Mouse (Mus musculus) left cerebral cortex, adult 11 months (tissue): ENCODE data around the gene C130074G19Rik.

Source experiments
- DNase-seq: peaks from one replicate; pipeline ENCODE4 v3.0.0; 2022; ENCODE audit warnings: low spot score

The C130074G19Rik gene

DNA sequence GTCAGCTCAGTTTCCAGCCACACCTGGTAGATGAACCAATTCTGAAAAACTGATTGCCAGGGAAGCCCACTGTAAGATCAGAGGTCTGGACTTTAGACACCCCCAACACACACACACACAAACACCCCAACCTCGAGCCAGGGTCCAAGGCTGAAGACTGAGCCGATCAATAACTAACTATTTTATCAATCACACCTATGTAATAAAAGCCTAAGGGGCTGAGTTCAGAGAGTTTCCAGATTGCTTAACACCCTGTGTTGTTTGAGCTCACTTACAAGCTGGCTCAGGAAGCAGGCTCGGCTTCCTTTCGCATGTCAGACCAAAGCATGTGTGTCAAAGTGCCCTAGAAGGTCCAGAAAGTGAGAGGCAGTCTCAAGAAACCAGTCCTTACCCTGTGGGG lies 45.4 kb downstream of the C130074G19Rik start:
- no peak for DNase-seq

DNA sequence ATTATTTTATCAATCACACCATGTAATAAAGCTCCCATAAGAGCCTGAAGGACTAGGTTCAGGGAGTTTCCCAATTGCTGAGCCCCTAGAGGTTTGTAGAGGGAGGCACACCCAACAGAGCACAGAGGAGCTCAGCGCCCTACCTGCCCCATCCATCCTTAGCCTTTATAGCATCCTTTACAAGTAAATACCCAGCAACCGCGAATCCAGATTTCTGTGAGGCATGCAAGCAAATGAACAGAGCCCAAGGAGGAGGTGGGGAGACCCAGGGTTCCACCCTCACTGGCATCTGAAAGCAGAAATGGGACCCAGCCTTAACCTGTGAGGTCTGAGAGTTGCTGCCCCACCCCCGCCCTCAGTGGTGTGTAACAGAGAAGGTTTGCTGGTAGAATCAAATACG lies 46.7 kb downstream of the C130074G19Rik start:
- no peak for DNase-seq

DNA sequence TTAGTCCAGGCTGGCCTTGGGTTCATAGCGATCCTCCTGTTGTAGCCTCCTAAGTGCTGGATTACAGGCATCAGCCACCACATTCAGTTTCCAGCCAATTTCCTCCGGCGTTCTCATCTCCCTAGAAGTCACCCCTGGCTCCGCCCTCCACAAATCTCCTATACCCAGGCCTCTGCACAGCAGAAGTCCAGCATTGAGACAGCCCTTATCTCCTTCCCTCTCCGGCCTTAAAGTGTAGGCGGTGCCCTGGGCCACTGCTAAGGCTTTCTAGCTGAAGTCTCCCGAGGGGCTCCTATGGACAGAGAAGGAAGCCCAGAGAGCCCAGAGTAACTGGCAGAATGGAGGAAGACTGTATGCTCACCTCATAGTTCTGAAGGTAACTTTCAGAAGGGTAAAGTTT lies 49.5 kb downstream of the C130074G19Rik start:
- DNase-seq = no peak

DNA sequence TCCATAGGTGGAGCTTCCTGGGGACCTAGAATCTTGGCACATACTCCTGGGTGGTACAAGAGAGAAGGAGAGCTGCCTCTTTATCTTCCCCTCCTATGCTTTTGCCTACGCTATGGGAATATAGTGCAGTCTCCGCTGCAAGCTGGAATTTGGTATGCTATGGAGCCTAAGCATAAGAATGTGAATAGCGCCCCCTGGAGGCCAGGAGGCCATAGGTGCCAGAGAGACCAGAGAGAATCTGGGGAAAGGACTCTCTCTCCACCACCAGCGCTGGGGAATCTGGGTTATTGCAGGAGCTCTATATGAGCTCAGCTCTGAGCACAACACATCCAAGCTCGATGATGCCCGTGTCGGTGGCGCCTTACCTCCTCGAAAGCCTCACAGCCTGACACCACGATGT lies 50.8 kb downstream of the C130074G19Rik start:
- DNase-seq = no peak

DNA sequence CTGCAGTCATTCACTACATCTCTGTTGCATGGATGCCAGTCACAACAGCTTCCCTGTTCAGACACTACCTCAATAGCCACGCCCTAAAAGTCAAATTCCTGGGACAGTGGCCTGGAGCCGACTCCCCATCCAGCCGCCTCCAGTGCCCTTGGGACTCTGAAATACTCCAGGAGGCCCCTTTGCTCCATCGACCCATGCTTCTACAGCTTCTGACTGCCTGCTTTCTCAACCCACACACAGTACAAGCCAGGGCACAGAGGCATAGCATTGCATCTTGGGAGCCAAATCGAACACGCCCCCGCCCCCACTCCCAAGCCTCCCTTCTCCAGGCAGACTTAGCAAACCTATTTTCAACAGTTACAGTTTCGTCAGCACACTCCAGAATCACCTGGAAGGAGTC lies 53.1 kb downstream of the C130074G19Rik start:
- no peak for DNase-seq

DNA sequence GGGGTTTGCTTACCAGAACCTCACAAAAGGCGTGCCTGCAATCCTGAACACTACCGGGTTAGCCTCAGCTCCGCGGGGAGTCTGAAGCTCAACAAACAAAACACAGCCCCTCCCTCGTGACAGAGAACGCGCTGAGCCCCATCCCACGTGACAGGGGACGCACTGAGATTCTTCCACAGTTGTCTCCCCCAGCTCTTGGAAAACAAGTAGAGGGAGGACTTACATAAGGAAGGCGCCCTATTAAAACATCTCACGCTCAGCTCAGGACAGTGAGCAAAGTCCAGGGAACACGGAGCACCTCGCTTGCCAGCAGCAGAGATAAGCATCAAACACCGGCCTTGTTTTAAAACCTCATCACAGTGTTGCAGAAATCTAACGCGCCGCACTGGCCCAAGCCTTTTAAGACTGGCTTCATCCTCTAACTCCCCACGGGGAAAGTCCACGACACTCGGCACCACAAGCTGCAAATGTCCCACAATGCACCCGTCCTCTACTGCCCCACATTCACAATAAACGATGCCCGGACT lies 55.8 kb downstream of the C130074G19Rik start:
- DNase-seq = no peak

DNA sequence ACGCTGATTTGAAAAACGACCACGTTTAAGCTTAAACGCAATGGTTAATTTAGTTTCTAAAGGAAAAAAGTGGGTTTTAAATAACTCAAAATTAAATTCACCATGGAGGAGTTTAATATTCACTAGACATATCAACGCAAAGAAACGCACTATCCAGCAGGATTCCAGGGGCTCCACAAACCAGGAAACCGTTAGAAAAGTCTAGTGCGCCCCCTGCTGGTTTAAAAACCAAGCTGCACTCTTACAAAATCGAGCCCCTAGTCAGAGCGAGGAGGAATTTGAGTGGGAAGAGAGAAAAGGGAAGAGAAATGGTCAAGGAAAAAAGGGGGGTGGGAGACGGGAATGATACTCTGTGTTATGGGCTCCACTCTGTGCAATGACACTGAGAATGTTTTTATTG lies 57.9 kb downstream of the C130074G19Rik start:
- no peak for DNase-seq

DNA sequence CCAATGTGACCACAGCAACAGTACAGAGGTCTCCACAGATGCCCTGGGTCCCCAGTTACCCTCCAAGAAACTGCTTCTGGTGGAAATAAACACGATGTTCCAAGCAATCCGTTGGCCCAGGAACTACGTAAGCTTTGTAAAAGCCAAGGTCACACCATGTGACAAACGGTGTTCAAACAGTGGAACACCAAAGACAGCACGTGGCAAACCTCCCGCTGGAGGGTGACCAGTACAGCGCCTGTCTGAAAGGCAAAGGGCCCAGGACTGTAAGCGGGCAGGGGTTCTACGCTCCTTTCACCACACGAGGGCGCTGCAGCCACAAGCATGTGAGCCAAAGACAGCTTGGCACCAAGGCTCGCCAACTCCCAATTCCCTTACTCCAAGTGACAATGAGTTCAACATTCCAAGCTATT lies 58.6 kb downstream of the C130074G19Rik start:
- DNase-seq = peak; percentile 76

DNA sequence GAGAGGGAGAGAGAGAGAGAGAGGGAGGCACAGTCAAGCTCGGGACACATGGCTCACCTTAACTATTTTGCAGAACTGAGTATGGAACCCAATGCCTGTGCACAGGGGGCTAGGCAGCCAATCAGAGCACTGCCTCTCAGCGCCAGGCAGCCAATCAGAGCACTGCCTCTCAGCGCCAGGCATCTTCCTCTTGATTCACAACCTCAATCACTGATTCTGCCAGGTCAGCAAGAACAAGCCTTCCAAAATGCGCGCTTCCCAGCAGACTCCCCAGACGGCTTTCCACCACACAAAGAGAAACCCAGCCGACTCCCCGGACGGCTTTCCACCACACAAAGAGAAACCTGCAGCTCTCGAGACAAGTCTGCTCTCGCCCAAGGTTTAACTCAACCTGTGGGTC lies 60.3 kb downstream of the C130074G19Rik start:
- DNase-seq = no peak
